Mouse (Mus musculus) CH12.LX (cell line): ENCODE measurements at regions not wholly inside any gene's neighbourhood (a gene's known extent, or its start where the extent isn't known, plus 50 kb on each side); places are given as distances from the start of the nearest gene placed in this dataset.

Experiments used
- DNase-seq: peaks from one replicate; pipeline ENCODE4 v3.0.0-alpha.2; 2013; ENCODE audit errors: extremely low read depth
- H3K27ac ChIP-seq: 2 replicates; pipeline ENCODE4 v1.5.1; 2012; ENCODE audit warnings: low read depth, mild to moderate bottlenecking, control low read depth, moderate library complexity; ENCODE audit not compliant: insufficient read depth
- H3K27me3 ChIP-seq: replicated peaks from 2 replicates; pipeline ENCODE3; 2012; ENCODE audit warnings: inconsistent platforms
- H3K36me3 ChIP-seq, 2 experiments: replicated peaks in 1 of 2; 2 replicates each; pipeline versions ENCODE3 to v1.6.1; 2012; ENCODE audit warnings: inconsistent platforms in 1 of 2, low read length in 1 of 2, mild to moderate bottlenecking in 1 of 2, mixed read lengths in 1 of 2, moderate library complexity in 1 of 2; ENCODE audit not compliant: control insufficient read depth in 1 of 2, insufficient read depth in 1 of 2
- H3K4me1 ChIP-seq, 2 experiments: 2 replicates each; pipeline ENCODE4 v1.6.1; 2012; ENCODE audit warnings: inconsistent platforms in 1 of 2, moderate library complexity in 1 of 2; ENCODE audit not compliant: insufficient read depth in 2 of 2, control insufficient read depth in 1 of 2
- H3K4me2 ChIP-seq: 2 replicates; pipeline ENCODE4 v1.6.1; 2012; ENCODE audit warnings: low read depth, mild to moderate bottlenecking, control low read depth; ENCODE audit not compliant: poor library complexity, insufficient read depth, severe bottlenecking
- H3K4me3 ChIP-seq, 3 experiments: fragments of 150-350 bp in 1 of 3; sonication (generic) in 1 of 3; replicated peaks in 1 of 3; 2 replicates each; pipeline versions ENCODE3 to v1.5.1; 2011 to 2012; ENCODE audit warnings: low read depth in 2 of 3, low read length in 2 of 3, mild to moderate bottlenecking in 2 of 3, moderate library complexity in 2 of 3, control low read depth in 1 of 3, improper control_type of control experiment in 1 of 3, inconsistent platforms in 1 of 3, mixed read lengths in 1 of 3; ENCODE audit not compliant: poor library complexity in 1 of 3
- H3K79me2 ChIP-seq: replicated peaks from 2 replicates; pipeline ENCODE4 v1.6.1; 2012; ENCODE audit warnings: mild to moderate bottlenecking, moderate library complexity; ENCODE audit not compliant: control insufficient read depth, poor library complexity, insufficient read depth, severe bottlenecking; ENCODE audit errors: extremely low read depth
- H3K9ac ChIP-seq: 2 replicates; pipeline ENCODE4 v1.6.1; 2012; ENCODE audit warnings: low read depth, mild to moderate bottlenecking, control low read depth, moderate library complexity; ENCODE audit not compliant: insufficient read depth
- H3K9me3 ChIP-seq: replicated peaks from 2 replicates; pipeline ENCODE3; 2012; ENCODE audit warnings: low read length, inconsistent platforms, mixed read lengths
- CHD2 ChIP-seq: IDR thresholded peaks from 2 replicates; pipeline ENCODE4 v1.6.1; 2011; ENCODE audit warnings: low read length, improper control_type of control experiment
- E2F4 ChIP-seq: IDR thresholded peaks from 2 replicates; pipeline ENCODE4 v1.6.1; 2011; ENCODE audit warnings: low read depth, low read length, improper control_type of control experiment; ENCODE audit not compliant: insufficient replicate concordance
- ELF1 ChIP-seq: IDR thresholded peaks from 2 replicates; pipeline ENCODE4 v1.6.1; 2014; ENCODE audit warnings: low read depth, mild to moderate bottlenecking, inconsistent platforms, low read length, improper control_type of control experiment
- ETS1 ChIP-seq: conservative IDR thresholded peaks from 2 replicates; pipeline ENCODE4 v1.6.1; 2012; ENCODE audit warnings: low read depth, mild to moderate bottlenecking, inconsistent platforms, low read length, improper control_type of control experiment, moderate library complexity
- GABPA ChIP-seq: IDR thresholded peaks from 2 replicates; pipeline ENCODE4 v1.6.1; 2012; ENCODE audit warnings: low read depth, low read length, improper control_type of control experiment, inconsistent platforms; ENCODE audit not compliant: insufficient replicate concordance
- JUND ChIP-seq: conservative IDR thresholded peaks from 2 replicates; pipeline ENCODE4 v1.6.1; 2011; ENCODE audit warnings: low read depth, low read length, improper control_type of control experiment
- KAT2A ChIP-seq: IDR thresholded peaks from 2 replicates; pipeline ENCODE4 v1.6.1; 2012; ENCODE audit warnings: low read length, improper control_type of control experiment, inconsistent platforms; ENCODE audit not compliant: insufficient replicate concordance
- MAFK ChIP-seq: IDR thresholded peaks from 2 replicates; pipeline ENCODE4 v1.6.1; 2011; ENCODE audit warnings: low read length, improper control_type of control experiment; ENCODE audit not compliant: insufficient replicate concordance
- MAX ChIP-seq: IDR thresholded peaks from 2 replicates; pipeline ENCODE4 v1.6.1; 2011; ENCODE audit warnings: low read length, improper control_type of control experiment
- MAZ ChIP-seq: IDR thresholded peaks from 2 replicates; pipeline ENCODE4 v1.6.1; 2012; ENCODE audit warnings: low read depth, mild to moderate bottlenecking, inconsistent platforms, low read length, improper control_type of control experiment, moderate library complexity
- NRF1 ChIP-seq: IDR thresholded peaks from 2 replicates; pipeline ENCODE4 v1.6.1; 2014; ENCODE audit warnings: low read depth, mild to moderate bottlenecking, inconsistent platforms, low read length, improper control_type of control experiment, moderate library complexity
- PAX5 ChIP-seq: IDR thresholded peaks from 2 replicates; pipeline ENCODE4 v1.6.1; 2012; ENCODE audit warnings: low read length, inconsistent platforms, mixed read lengths
- RAD21 ChIP-seq: IDR thresholded peaks from 2 replicates; pipeline ENCODE4 v1.6.1; 2011; ENCODE audit warnings: low read depth, mild to moderate bottlenecking, low read length, improper control_type of control experiment, moderate library complexity
- TBP ChIP-seq: conservative IDR thresholded peaks from 2 replicates; pipeline ENCODE4 v1.6.1; 2011; ENCODE audit warnings: low read depth, low read length, improper control_type of control experiment
- TCF12 ChIP-seq: IDR thresholded peaks from 2 replicates; pipeline ENCODE4 v1.6.1; 2014; ENCODE audit warnings: low read depth, mild to moderate bottlenecking, inconsistent platforms, low read length, improper control_type of control experiment
- UBTF ChIP-seq: IDR thresholded peaks from 2 replicates; pipeline ENCODE4 v1.6.1; 2012; ENCODE audit warnings: low read depth, mild to moderate bottlenecking, inconsistent platforms, low read length, improper control_type of control experiment, moderate library complexity
- USF2 ChIP-seq: conservative IDR thresholded peaks from 2 replicates; pipeline ENCODE4 v1.6.1; 2011; ENCODE audit warnings: low read depth, low read length, improper control_type of control experiment
- ZC3H11A ChIP-seq: IDR thresholded peaks from 2 replicates; pipeline ENCODE4 v1.6.1; 2012; ENCODE audit warnings: low read depth, mild to moderate bottlenecking, inconsistent platforms, low read length, improper control_type of control experiment
- dilution Hi-C: fragments of 300-500 bp; cut with MboI; formaldehyde crosslinking; loops from 2 replicates; pipeline ENCODE4 v1.14.3; 2020; ENCODE audit warnings: low sequenced_read_pairs; ENCODE audit not compliant: extremely low pct_unique_long_range_greater_than_20kb, extremely low pct_ligation_motif_present
- in situ Hi-C: fragments of 300-500 bp; cut with MboI; formaldehyde crosslinking; loops from 3 replicates; pipeline ENCODE4 v1.14.3; 2019; ENCODE audit warnings: low sequenced_read_pairs, low pct_ligation_motif_present, low pct_unique_long_range_greater_than_20kb, mixed read lengths

- in situ Hi-C loops (no loop called here), dilution Hi-C loops (no loop called here)
- Histone ChIP-seq H3K4me3 (no peak overlapping the region), H3K4me1 (no peaks in the 10 kb centered on the region), H3K27ac (no peak overlapping the region), H3K27me3 (no peaks in the 10 kb centered on the region), H3K79me2 (no peaks in the 10 kb centered on the region), H3K4me2 (no peak overlapping the region), H3K9me3 (no peaks in the 10 kb centered on the region), H3K9ac (no peak overlapping the region), H3K36me3 (no peaks in the 10 kb centered on the region)
- TF ChIP-seq MAZ (no peak), PAX5 (no peak), JUND (no peak), ETS1 (no peak), RAD21 (no peak), NRF1 (no peak), MAX (no peak), KAT2A (no peak), USF2 (no peak), UBTF (no peak), ELF1 (no peak), TBP (no peak), TCF12 (no peak), MAFK (no peak), CHD2 (no peak)
- no peak for DNase-seq
These were observed 561.1 kb downstream of the Adgrl2 start for GRCm38 (mm10) chr3:148429012-148429865.

- in situ Hi-C loops = no loop called here
- H3K79me2 ChIP-seq = no peaks in the 10 kb centered on the region
These were observed 566.3 kb downstream of the Adgrl2 start for GRCm38 (mm10) chr3:148424089-148424488.

More at GRCm38 (mm10) chr3:148424089-148424488, 566.3 kb downstream of the Adgrl2 start:
- H3K27ac ChIP-seq = no peak overlapping the region
- TF ChIP-seq MAX (no peak), ZC3H11A (no peak), NRF1 (no peak), E2F4 (no peak), PAX5 (no peak), MAFK (no peak), CHD2 (no peak), GABPA (no peak)
- H3K9ac ChIP-seq = no peak overlapping the region
- H3K4me1 ChIP-seq = peaks cover 0 to 12% of the 10 kb centered on the region in 2 experiments; a peak in 2 of 4 replicates
- H3K4me3 ChIP-seq = no peak overlapping the region
- H3K4me2 ChIP-seq = no peak overlapping the region
- dilution Hi-C loops = no loop called here
- no peaks in the 10 kb centered on the region for H3K9me3 ChIP-seq
- H3K27me3 ChIP-seq = no peaks in the 10 kb centered on the region
- H3K36me3 ChIP-seq = no peaks in the 10 kb centered on the region
- no peak for DNase-seq
